Mouse (Mus musculus) kidney, adult 2 months (tissue): ENCODE data around the gene Serinc3.

Source experiments
- CTCF ChIP-seq: fragments of 200-500 bp; conservative IDR thresholded peaks from 2 replicates; pipeline ENCODE4 v1.5.1; 2011; ENCODE audit warnings: low read depth, mild to moderate bottlenecking, control low read depth, low read length, moderate library complexity, mixed read lengths; ENCODE audit not compliant: insufficient read depth, insufficient read length
- POLR2A ChIP-seq: fragments of 200-500 bp; IDR thresholded peaks from one replicate; pipeline ENCODE4 v1.6.1; 2011; ENCODE audit warnings: low read depth, low read length, control low read depth

DNA sequence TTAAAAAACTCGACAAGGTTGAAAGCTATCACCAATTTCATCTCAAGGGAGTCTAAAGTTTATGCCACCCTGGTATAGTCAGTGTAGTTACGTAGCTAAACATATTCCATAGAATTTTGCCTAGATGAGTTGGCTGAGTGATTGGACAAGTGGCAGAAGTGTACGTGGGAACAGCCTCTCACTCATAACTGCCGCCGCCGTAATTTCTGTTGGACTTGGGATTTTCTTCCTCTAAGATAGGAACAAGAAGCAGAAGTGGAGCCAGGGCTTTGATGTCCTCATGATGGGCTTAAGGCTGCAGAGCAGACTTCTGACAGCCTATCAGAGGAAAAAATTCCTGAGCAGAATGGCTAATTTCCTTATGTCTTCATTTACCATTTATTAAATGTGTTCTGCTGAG lies 30.7 kb upstream of the Serinc3 start:
- TF ChIP-seq CTCF, result no peak
- TF ChIP-seq POLR2A, result no peak
